ENCODE assay signal across 8 mouse cellular contexts in the genomic region with DNA sequence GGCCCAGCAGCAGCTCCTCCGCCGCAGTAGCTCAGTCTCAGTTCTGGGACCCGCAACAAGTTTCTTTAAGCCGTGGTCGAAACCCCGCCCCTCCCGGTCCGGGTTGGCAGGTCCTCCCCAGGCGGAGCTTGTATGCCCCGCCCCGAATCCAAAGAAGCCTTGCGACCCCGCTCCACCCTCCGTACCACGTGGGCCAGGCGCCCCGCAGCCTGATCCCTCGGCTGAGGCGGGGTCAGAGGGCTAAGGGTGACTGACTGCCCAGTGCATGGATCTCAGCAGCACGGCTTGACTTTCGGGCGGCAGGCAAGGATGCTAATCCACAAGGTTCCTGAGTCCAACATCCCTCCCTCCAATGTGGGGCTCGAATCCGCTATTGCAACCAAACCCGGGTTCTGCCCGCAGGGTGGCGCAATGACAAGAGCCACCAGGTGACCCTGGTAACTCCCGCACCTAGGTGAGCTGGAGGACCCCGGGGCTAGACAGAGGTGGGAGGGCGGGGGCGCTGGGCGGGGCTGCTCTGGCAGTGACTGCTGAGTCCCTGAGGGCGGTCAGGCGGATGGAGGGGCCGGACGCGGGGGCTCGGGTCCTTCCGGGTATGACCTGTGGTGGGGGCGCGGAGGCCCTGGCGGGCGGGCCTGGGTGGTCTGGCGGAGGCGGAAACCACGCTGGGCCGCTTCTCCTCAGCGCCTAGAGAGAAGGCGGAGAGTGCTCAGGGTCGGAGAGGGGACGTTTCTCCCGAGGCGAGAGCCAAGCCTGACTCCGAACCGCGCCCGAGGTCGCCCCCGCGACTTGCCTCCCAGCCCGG. TPM values are rescaled to one million over a fixed set of nuclear protein-coding genes. Genes with fewer than 3 reads are reported as not detected.
DNase-seq lines count a peak whose midpoint lies in the region; ATAC-seq lines count a peak whose summit lies in the region.

A gene (minus strand): TSS at position 39 of the 805 bp plus-strand sequence.

- no peaks in the 10 kb centered on the region for H3K36me3 ChIP-seq in intestine, embryonic 15.5 days

- H3K4me1 ChIP-seq in intestine, embryonic 15.5 days (replicated peaks), result peaks cover 14% of the 10 kb centered on the region

- no peaks in the 10 kb centered on the region for H3K9me3 ChIP-seq in intestine, embryonic 15.5 days

- peak; percentile 87 for ATAC-seq in intestine, embryonic 15.5 days
- peak; percentile 58 for ATAC-seq in megakaryocyte-erythroid progenitor cell, adult 5-6 weeks (replicated peaks; ENCODE audit: low FRiP score, low TSS enrichment, poor library complexity, severe bottlenecking)

- peak within 1 kb of the TSS; percentile 58 for H3K9ac ChIP-seq in intestine, embryonic 15.5 days

- H3K4me2 ChIP-seq in intestine, embryonic 15.5 days (replicated peaks), result peak within 1 kb of the TSS; percentile 98

- under 1% methylated on average over 59 of the region's 61 CpGs for WGBS in intestine, embryonic 15.5 days

- intact Hi-C loops in gastrocnemius, postnatal 36 days (cut with DNase I), result no loop called here
- intact Hi-C loops in left cerebral cortex, postnatal 14 days (cut with DNase I), result loop anchor here (5.0 kb wide), 1 partner anchor 51 kb away; no protein-coding TSS in a partner anchor

- peak; percentile 97 for DNase-seq in ZHBTc4 (ENCODE audit: low read depth, low spot score)
- DNase-seq in embryo, embryonic 10 days (ENCODE audit: low spot score), result peak; percentile 97
- DNase-seq in gastrocnemius, postnatal 36 days, result peak; percentile 84 to 87
- peak; percentile 89 to 92 for DNase-seq in left cerebral cortex, postnatal 14 days (ENCODE audit: low spot score in 2 of 2)
- peak; percentile 92 for DNase-seq in right cerebral cortex, postnatal 25 days
- DNase-seq in urinary bladder, postnatal 4 days (ENCODE audit: low spot score in 2 of 2), result peak; percentile 86 to 87

- H3K27ac ChIP-seq in intestine, embryonic 15.5 days, result no peak within 1 kb of the TSS

- H3K27me3 ChIP-seq in intestine, embryonic 15.5 days (replicated peaks), result peaks cover 24% of the 10 kb centered on the region

- peak within 1 kb of the TSS; percentile 51 for H3K4me3 ChIP-seq in intestine, embryonic 15.5 days (replicated peaks)

RNA-seq across cellular contexts. Expression of the gene that starts here (rescaled TPM):
- total RNA-seq in gastrocnemius, postnatal 36 days (2021), result 1 to 10 TPM; 1.9 to 2.0 TPM
- polyA plus RNA-seq in intestine, embryonic 15.5 days (2015; fragmentation: Nextera tagmentation; extraction: Ambion mirVana), result 5.8 and 6.1 TPM in 2 replicates
- total RNA-seq in left cerebral cortex, postnatal 14 days (2021), result 10 to 100 TPM; 62.2 to 70.1 TPM
- total RNA-seq in megakaryocyte-erythroid progenitor cell, adult 5-6 weeks (2014; fragmentation: Nextera tagmentation), result not detected in 2 replicates
- not detected in 2 replicates for total RNA-seq in megakaryocyte-erythroid progenitor cell, adult 5-6 weeks (2017)

Comparison
In these comparisons a context has a peak if more than half of its experiments do, and no peak if none do; other contexts are left out.
1. RNA of the gene that starts here (total RNA-seq): 62.2 to 70.1 TPM in left cerebral cortex, postnatal 14 days; 1.9 to 2.0 TPM in gastrocnemius, postnatal 36 days and not detected in megakaryocyte-erythroid progenitor cell, adult 5-6 weeks; every median in the first group is over 10 times any median in the second.
2. Peak in ATAC-seq in megakaryocyte-erythroid progenitor cell, adult 5-6 weeks; RNA of the gene not detected or under 1 TPM.
3. Peak in every context shown above with its lines, with median percentiles within 50 percentile points of each other: DNase-seq.